Mouse (Mus musculus): ENCODE data around the gene Rpn1.

Gene Rpn1

DNA sequence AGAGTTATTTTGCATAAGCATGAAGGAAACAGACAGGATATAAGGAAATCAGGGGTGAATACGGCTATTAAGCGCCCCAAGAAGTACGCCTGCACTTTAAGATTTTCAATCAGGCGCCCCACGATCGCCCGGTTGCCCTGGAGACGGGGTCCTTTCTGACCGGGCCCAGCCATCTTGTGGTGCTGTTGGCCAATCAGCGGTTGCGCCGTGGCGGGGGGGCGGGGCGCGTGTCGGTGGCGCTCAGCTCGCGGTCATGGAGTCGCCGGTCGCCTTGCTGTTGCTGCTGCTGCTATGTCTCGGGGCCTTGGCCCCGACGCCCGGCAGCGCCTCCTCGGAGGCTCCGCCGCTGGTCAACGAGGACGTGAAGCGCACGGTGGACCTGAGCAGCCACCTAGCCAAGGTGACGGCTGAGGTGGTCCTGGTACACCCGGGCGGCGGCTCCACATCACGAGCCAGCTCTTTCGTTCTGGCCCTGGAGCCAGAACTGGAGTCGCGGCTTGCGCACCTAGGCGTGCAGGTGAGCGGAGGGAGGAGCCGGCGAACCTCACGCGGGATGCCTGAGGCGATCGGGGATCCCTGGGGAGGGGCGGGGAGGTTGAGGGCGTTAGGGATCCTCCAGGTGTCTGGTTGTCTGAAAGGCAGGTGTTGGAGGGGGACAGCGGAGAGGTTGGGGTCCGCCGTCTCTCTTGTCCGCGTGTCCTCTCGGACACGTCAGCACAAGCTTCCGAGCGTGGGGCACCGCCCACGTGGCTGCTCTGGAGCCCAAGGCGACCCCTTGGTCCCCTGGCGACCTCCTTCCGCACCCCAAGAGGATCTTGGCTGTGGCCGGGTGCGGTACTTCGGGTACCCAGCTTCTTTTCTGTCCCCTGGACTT is at the start of gene Rpn1:
Gene Rpn1 (plus strand): TSS at position 205 of the 874 bp plus-strand sequence.
- peak; percentile 93 to 94 for DNase-seq

DNA sequence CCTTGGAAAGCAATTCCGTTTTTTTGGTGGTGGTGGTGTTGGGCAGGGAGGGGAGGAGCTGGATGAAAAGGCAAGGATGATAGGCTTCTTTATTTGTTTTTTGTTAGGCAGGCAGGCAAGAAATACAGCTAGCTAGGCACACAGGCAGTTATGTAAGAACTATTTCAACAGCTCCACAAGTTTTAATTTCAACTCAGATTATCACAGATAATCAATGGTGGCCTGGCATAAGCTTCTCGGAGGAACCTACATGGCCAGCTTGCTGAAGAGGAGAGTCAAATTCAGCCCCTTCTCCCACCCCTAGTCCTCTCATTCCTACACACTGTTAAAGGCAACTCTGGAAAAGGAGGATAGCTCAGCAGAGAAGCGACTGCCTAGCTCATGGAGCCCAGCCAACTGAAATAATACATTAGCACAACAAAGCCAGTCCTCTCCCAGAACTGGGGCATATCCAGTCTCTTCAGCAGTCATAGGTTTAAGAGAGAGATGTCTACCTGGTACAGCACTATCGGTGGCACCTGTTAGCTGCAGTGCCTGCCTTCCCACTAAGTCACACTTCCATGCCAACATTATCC is 46.7 kb upstream of the Rpn1 start:
- DNase-seq, result no peak

- no peak for DNase-seq
Observed at GRCm38 (mm10) chr6:88039426-88039825, 44.9 kb upstream of the Rpn1 start.

- no peak for DNase-seq
Observed at GRCm38 (mm10) chr6:88041221-88041620, 43.1 kb upstream of the Rpn1 start.

- no peak for DNase-seq
Observed at GRCm38 (mm10) chr6:88042336-88042735, 41.9 kb upstream of the Rpn1 start.

DNA sequence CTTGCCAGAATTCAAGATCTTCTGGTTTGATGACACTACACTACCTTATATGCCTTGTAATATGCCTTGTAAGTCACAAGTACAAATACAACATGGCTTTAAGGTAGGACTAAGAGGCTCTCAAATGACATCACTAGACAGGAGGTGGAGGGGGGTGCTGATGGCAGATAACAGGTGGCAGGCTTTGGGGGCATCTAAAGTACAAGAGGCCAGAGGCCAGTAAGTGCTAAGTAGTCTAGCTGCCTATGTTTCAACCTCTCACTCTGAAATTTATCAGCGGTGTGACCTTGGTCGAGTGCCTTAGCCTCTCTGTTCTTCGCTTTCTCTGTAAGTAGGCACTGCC is 40.1 kb upstream of the Rpn1 start:
- no peak for DNase-seq

GRCm38 (mm10) chr6:88044577-88045405 is 39.5 kb upstream of the Rpn1 start, which contains the start of gene Rab7:
TSS of gene Rab7 (minus strand) at chr6:88045270.
- DNase-seq, result peak; percentile 84 to 89

GRCm38 (mm10) chr6:88045406-88045766 is 38.9 kb upstream of the Rpn1 start:
- DNase-seq, result no peak

- DNase-seq, result no peak
Observed at GRCm38 (mm10) chr6:88047853-88048252, 36.4 kb upstream of the Rpn1 start.

GRCm38 (mm10) chr6:88049008-88049407 is 35.3 kb upstream of the Rpn1 start:
- no peak for DNase-seq

GRCm38 (mm10) chr6:88051206-88051605 is 33.1 kb upstream of the Rpn1 start:
- no peak for DNase-seq

DNA sequence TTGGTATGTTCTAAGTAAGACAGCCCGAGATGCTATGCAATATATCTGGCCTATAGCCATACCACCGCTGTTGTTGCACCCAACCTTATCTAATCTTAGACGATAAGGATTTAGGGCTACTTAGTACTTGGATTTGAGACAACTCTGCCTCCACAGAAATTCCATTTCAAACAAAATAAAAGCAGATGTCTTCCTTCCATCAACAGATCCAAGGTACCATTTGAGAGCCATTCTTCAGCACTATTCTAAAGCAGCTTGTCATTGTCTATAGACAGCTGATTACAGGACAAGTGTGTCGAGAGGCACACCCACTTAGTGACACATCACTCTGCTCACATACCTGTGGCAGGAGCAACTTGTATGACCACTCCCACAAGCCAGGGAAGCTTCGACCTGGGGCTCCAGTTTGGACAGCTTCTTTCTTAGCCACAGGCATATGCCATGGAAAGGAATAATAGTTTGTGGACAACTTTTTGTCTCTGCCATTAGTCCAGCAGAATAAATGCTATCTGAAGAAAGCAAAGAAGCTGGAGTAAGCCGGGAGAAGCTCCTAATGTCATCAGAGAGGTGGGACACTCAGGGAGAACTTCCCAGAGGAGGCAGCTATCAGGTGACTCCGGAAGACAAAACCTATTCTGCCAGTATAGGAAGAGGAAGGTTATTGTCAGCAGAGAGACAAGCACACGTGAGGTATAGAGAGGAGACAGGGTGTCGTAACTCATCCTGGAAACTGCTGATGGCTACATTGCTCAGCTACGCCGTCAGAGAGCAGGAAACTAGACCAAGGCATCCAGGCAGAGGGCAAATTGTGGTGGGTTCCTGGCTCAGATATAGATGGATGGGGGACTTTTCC is 30.8 kb upstream of the Rpn1 start:
- no peak for DNase-seq

- DNase-seq, result no peak
Observed at GRCm38 (mm10) chr6:88054081-88054835, 30.0 kb upstream of the Rpn1 start.

DNA sequence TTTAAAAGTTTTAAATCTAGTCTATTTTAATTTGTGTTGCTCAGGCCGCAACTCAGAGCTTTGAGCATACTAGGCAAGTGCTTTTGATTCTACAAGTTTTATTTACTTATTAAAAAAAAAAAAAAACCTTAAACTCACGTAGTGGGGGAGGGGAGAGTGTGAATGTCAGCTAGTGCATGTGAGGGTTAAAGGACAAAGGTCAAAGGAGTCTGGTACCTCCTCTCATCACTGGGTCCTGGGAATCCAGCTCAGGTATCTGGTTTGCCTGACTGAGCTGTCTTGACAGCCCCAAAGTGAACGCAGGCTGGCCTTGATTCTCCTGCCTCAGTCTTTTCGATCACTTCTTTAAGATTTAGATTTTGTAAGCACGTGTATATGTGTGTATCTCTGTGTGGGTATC is 28.6 kb upstream of the Rpn1 start:
- DNase-seq, result no peak

DNA sequence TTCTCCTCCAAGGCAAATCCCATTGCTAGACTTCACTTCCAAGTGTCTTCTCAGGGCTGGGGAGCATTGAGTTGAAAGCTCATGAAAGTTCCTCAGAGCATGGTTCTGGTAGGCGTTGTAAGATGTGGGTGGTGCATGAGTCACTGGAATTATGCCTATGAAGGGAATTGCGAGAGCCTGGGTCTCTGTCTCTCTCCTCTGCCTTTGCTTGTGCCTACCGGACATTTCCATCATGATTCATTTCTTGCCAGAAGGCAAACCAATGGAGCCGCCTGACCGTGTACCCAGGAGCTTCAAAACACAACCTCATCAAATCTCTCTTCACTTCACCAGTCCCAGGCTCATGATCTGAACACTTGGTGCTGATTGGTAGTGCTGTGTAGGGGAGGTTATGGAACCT is 27.4 kb upstream of the Rpn1 start:
- no peak for DNase-seq

DNA sequence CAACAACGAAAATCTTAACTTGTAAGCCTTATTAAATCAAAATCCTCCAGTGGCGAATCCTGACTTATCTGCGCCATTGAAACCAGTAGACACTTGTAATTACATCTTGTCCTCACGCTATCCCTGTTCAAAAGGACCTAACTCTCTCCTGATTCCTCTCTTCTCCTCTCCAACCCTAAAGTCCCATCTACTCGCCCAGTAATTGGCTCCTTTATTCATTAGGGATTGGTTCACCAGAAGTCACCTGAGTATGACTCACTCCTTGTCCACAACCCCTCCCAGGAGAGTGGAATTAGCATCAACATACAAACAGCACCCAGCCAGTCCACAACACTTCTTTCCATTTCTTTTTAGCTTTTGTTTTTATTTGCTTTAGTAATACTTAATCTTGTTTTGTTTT is 24.4 kb upstream of the Rpn1 start:
- DNase-seq, result no peak

DNA sequence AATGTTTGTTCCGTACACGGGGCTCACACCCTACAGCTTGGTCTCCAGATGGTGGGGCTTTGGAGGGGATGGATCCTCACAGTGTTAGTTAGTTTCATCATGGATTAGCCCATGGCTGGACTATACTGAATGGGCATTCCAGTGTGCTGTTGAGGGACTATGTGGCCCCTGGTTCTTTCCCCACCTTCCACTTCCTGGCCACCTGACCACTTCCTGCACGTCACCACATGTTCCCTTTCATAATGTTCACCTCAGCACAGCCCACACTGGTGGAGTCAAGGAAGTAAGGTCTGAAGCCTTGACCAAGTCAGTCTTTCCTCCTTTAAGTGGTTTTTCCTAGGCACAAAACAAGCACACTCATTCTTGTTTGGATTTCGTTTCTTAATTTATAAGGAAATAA is 23.7 kb upstream of the Rpn1 start:
- DNase-seq, result no peak

DNA sequence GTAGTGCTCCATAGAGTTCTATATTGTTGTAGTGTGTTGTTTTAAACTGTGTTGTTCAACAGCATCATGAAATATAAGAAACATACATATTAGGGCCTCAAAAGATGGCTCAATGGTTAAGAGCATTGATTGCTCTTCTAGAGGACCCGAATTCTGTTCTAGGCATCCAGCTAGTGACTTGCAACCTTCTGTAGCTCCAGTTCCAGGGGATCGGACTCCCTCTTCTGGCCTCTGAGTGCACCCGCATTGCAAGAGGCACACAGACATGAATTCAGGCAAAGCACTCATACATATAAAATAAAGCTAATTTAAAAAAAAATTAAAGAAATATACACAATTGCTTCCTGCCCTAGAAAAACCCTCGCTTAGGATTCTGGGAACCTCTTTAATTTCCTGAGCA is 22.9 kb upstream of the Rpn1 start:
- no peak for DNase-seq

GRCm38 (mm10) chr6:88062398-88062797 is 21.9 kb upstream of the Rpn1 start:
- no peak for DNase-seq

DNA sequence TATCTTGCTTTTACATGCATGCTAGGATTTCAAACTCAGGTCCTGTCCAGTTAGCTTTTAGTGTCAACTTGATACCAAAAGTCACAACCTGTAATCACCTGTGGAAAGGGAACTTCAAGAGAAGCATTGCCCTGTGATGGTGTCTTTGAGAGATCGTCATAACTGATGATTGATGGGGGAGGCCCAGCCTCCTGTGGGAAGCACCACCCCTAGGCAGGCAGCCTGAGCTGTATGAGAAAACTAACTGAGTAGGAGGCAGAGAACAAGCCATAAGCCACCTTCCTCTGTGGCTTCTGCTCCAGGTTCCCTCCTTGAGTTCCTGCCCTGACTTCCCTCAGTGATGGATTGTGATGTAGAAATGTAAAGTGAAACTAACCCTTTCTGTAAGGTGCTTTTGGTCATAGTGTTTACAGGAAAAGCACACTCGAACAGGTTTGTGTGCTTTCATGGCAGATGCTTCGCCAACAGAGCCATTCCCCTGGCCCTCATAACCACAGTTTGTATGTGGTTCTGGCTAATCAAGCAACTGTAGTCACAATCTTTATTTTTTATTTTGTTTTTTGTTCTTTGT is 20.1 kb upstream of the Rpn1 start:
- DNase-seq, result no peak

GRCm38 (mm10) chr6:88065116-88065515 is 19.2 kb upstream of the Rpn1 start:
- DNase-seq, result no peak

DNA sequence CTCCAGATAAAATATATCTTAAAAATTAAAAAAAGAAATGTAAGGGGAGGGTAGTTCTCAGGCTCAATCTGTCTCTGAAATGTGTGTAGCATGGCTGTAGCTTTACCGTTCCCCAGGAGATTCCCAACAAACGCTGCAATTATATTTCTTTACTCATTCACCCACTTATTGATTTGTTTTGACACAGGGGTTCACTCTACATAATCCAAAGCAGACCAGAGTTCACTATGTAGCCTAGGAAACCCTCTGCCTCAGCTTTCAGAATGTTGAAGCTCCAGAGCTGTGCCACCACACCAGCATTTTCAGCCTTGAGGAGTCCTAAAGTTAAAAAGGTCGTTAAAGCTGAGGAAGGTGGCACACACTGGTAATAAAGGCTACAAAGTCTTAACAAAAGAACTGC is 18.3 kb upstream of the Rpn1 start:
- DNase-seq, result no peak

Measured in thymus, adult 18-20 months (tissue).